Mouse (Mus musculus): ENCODE measurements around the gene Anpep.
A peak's percentile ranks its signal among the peaks of the same experiment; 100 is the strongest.
"Not testable (repeated sequence)": the region's sequence is repeated elsewhere in the genome, so short reads cannot be mapped to it uniquely, and the experiment has no call there.

Anpep gene

GRCm38 (mm10) chr7:79808561-79808960 is 52.3 kb downstream of the Anpep start:
- no peak for DNase-seq

- DNase-seq, result no peak
These were observed 57.0 kb downstream of the Anpep start for GRCm38 (mm10) chr7:79803887-79804286.

GRCm38 (mm10) chr7:79802037-79802436 is 58.8 kb downstream of the Anpep start:
- DNase-seq, result no peak

- no peak for DNase-seq
These were observed 59.5 kb downstream of the Anpep start for GRCm38 (mm10) chr7:79801391-79801790.

- DNase-seq, result no peak
These were observed 60.5 kb downstream of the Anpep start for GRCm38 (mm10) chr7:79800336-79800735.

GRCm38 (mm10) chr7:79799506-79799905 is 61.4 kb downstream of the Anpep start:
- no peak for DNase-seq

GRCm38 (mm10) chr7:79799048-79799447 is 61.8 kb downstream of the Anpep start:
- DNase-seq, result peak; percentile 49

- no peak for DNase-seq
These were observed 62.3 kb downstream of the Anpep start for GRCm38 (mm10) chr7:79798606-79799005.

- no peak for DNase-seq
These were observed 67.2 kb downstream of the Anpep start, which contains the start of gene Mesp1 for GRCm38 (mm10) chr7:79793688-79794087. TSS of gene Mesp1 (minus strand) at chr7:79793788.

GRCm38 (mm10) chr7:79792635-79793421 is 68.0 kb downstream of the Anpep start:
- DNase-seq, result no peak

GRCm38 (mm10) chr7:79789812-79790211 is 71.0 kb downstream of the Anpep start:
- DNase-seq, result not testable (repeated sequence)

GRCm38 (mm10) chr7:79786295-79786694 is 74.6 kb downstream of the Anpep start:
- peak; percentile 29 for DNase-seq

GRCm38 (mm10) chr7:79782516-79782855 is 78.4 kb downstream of the Anpep start:
- no peak for DNase-seq

- no peak for DNase-seq
These were observed 78.9 kb downstream of the Anpep start for GRCm38 (mm10) chr7:79781826-79782515.

- DNase-seq, result peak; percentile 43
These were observed 79.9 kb downstream of the Anpep start for GRCm38 (mm10) chr7:79780647-79781626.
